Mouse (Mus musculus): Measurements from ENCODE around the gene Samd3. TPM values are rescaled to one million over a fixed set of nuclear protein-coding genes. Genes with fewer than 3 reads are reported as not detected.

Samd3 gene
- polyA plus RNA-seq (2012; rRNA removed; ENCODE audit: low replicate concordance), result 0.59 and 0.70 TPM in 2 replicates

DNA sequence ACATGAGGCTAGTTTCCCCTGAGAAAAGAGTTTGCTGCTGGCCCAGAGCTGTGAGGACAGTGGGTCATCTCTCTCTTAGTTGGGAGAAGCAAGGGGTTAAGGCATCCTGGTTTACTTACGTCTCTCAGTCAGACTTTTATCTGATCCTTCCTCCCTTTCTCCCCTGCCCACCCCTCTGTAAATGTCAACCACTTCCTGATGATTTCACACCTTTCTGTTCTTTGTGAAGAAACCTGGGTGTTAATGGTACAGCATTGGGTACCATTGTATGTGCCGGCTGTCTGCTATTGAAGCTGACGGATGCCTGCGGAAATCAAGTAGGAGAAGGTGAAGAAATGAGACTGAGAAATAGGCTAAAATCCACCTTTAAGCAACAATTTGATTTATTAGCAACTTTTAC lies at the start of gene Samd3:
Gene Samd3, plus strand, starts transcription at position 220 of the 400 bp plus-strand sequence.

Other genes with a start within 250 kb of the Samd3 start
- gene Gm9767, start 151.5 kb upstream of the Samd3 start, polyA plus RNA-seq (2012; rRNA removed; ENCODE audit: low replicate concordance), result not detected in 2 replicates
- 1.7 and 3.2 TPM in 2 replicates for gene Tmem200a, start 150.7 kb upstream of the Samd3 start, polyA plus RNA-seq (2012; rRNA removed; ENCODE audit: low replicate concordance)
- 3.7 and 8.7 TPM in 2 replicates for gene L3mbtl3, start 146.3 kb downstream of the Samd3 start, polyA plus RNA-seq (2012; rRNA removed; ENCODE audit: low replicate concordance)

All from mammary gland, adult 2 months (tissue).